Mouse (Mus musculus) hindbrain, embryonic 10.5 days (tissue): ENCODE measurements around the gene Cstb. TPM values are rescaled to one million over a fixed set of nuclear protein-coding genes. Genes with fewer than 3 reads are reported as not detected.

ENCODE experiments used
- DNase-seq: peaks from one replicate; pipeline ENCODE4 v3.0.0-alpha.2; 2017; ENCODE audit warnings: low spot score
- H3K27ac ChIP-seq: fragments of 300-500 bp; sonication (generic); 2 replicates; pipeline ENCODE4 v1.5.1; 2016; ENCODE audit warnings: mild to moderate bottlenecking, moderate library complexity
- H3K27me3 ChIP-seq: fragments of 300-500 bp; sonication (generic); 2 replicates; pipeline ENCODE4 v1.6.1; 2016; ENCODE audit warnings: mild to moderate bottlenecking; ENCODE audit not compliant: poor library complexity, insufficient read depth, severe bottlenecking
- H3K36me3 ChIP-seq: fragments of 300-500 bp; sonication (generic); 2 replicates; pipeline ENCODE4 v1.6.1; 2016; ENCODE audit warnings: mild to moderate bottlenecking, moderate library complexity
- H3K4me1 ChIP-seq: fragments of 300-500 bp; sonication (generic); replicated peaks from 2 replicates; pipeline ENCODE4 v1.6.1; 2016; ENCODE audit warnings: mild to moderate bottlenecking
- H3K4me3 ChIP-seq: fragments of 300-500 bp; sonication (generic); 2 replicates; pipeline ENCODE4 v1.5.1; 2016; ENCODE audit warnings: mild to moderate bottlenecking, moderate library complexity
- H3K9me3 ChIP-seq: fragments of 300-500 bp; sonication (generic); 2 replicates; pipeline ENCODE4 v1.6.1; 2016; ENCODE audit warnings: mild to moderate bottlenecking, moderate library complexity
- WGBS: fragments of 180-500 bp; shearing (Covaris S2); methylation state at CpG from one replicate; pipeline ENCODE4 v1.1.7; 2016; 5-methylcytosine and 5-hydroxymethylcytosine counted together
- polyA plus RNA-seq: library from polyadenylated mRNA; unstranded; fragments of >200 nt; fragmentation: Nextera tagmentation; extraction: Ambion mirVana; gene quantifications from 2 replicates; pipeline ENCODE4 v1.2.1, GENCODE M21; 2016

Cstb gene
- polyA plus RNA-seq, 1 experiment from 2014 or later: 129 TPM

- no peak for DNase-seq
- 55% methylated on average over 6 of the region's 6 CpGs for WGBS
Measured at GRCm38 (mm10) chr10:78426117-78426735, 757 bp downstream of the Cstb start.

GRCm38 (mm10) chr10:78428070-78428469 is 2.6 kb downstream of the Cstb start:
- 92% methylated on average over 11 of the region's 11 CpGs for WGBS
- Histone ChIP-seq H3K9me3 (no peaks in the 10 kb centered on the region), H3K27ac (no peak overlapping the region), H3K4me3 (no peak overlapping the region), H3K27me3 (no peaks in the 10 kb centered on the region), H3K36me3 (peaks cover 21% of the 10 kb centered on the region), H3K4me1 (peaks cover 23% of the 10 kb centered on the region)
- no peak for DNase-seq

More at GRCm38 (mm10) chr10:78426117-78426735, 757 bp downstream of the Cstb start:
- Histone ChIP-seq H3K27ac (peak overlapping the region; percentile 92), H3K36me3 (peaks cover 21% of the 10 kb centered on the region), H3K27me3 (no peaks in the 10 kb centered on the region), H3K4me3 (peak overlapping the region; percentile 83), H3K4me1 (peaks cover 23% of the 10 kb centered on the region), H3K9me3 (no peaks in the 10 kb centered on the region)

- H3K4me1 ChIP-seq: peaks cover 23% of the 10 kb centered on the region
- H3K27ac ChIP-seq: no peak overlapping the region
- no peaks in the 10 kb centered on the region for H3K9me3 ChIP-seq
- no peaks in the 10 kb centered on the region for H3K27me3 ChIP-seq
- no peak overlapping the region for H3K4me3 ChIP-seq
- H3K36me3 ChIP-seq: peaks cover 21% of the 10 kb centered on the region
- WGBS: 90% methylated on average over 5 of the region's 5 CpGs
- no peak for DNase-seq
Measured at GRCm38 (mm10) chr10:78429180-78429579, 3.7 kb downstream of the Cstb start.

GRCm38 (mm10) chr10:78429776-78430175 is 4.3 kb downstream of the Cstb start:
- Histone ChIP-seq H3K27me3 (no peaks in the 10 kb centered on the region), H3K4me3 (no peak overlapping the region), H3K9me3 (no peaks in the 10 kb centered on the region), H3K4me1 (peaks cover 23% of the 10 kb centered on the region), H3K27ac (no peak overlapping the region), H3K36me3 (peaks cover 21% of the 10 kb centered on the region)
- DNase-seq: no peak
- 90% methylated on average over 2 of the region's 2 CpGs for WGBS

- H3K9me3 ChIP-seq: no peaks in the 10 kb centered on the region
- no peak overlapping the region for H3K27ac ChIP-seq
- no peaks in the 10 kb centered on the region for H3K4me1 ChIP-seq
- no peak overlapping the region for H3K4me3 ChIP-seq
- H3K27me3 ChIP-seq: no peaks in the 10 kb centered on the region
- peaks cover 11% of the 10 kb centered on the region for H3K36me3 ChIP-seq
- DNase-seq: no peak
- 74% methylated on average over 3 of the region's 3 CpGs for WGBS
Measured at GRCm38 (mm10) chr10:78432853-78433252, 7.4 kb downstream of the Cstb start.

- Histone ChIP-seq H3K9me3 (no peaks in the 10 kb centered on the region), H3K27ac (no peak overlapping the region), H3K36me3 (peaks cover 9% of the 10 kb centered on the region), H3K4me1 (no peaks in the 10 kb centered on the region), H3K27me3 (no peaks in the 10 kb centered on the region), H3K4me3 (no peak overlapping the region)
- 14% methylated on average over 5 of the region's 5 CpGs for WGBS
- DNase-seq: peak; percentile 77
Measured at GRCm38 (mm10) chr10:78438094-78438493, 12.6 kb downstream of the Cstb start.

GRCm38 (mm10) chr10:78439550-78439949 is 14.1 kb downstream of the Cstb start:
- no peaks in the 10 kb centered on the region for H3K27me3 ChIP-seq
- H3K4me3 ChIP-seq: no peak overlapping the region
- peak; percentile 27 for DNase-seq

GRCm38 (mm10) chr10:78439990-78440389 is 14.5 kb downstream of the Cstb start:
- WGBS: 87% methylated on average over 7 of the region's 7 CpGs
- peaks cover 24% of the 10 kb centered on the region for H3K36me3 ChIP-seq
- no peak overlapping the region for H3K27ac ChIP-seq
- H3K4me1 ChIP-seq: 0 out of 2 replicates have a peak, but pooled peaks cover 3% of the 10 kb centered on the region
- no peaks in the 10 kb centered on the region for H3K9me3 ChIP-seq
- no peaks in the 10 kb centered on the region for H3K27me3 ChIP-seq
- no peak for DNase-seq
- H3K4me3 ChIP-seq: no peak overlapping the region

More at GRCm38 (mm10) chr10:78439550-78439949, 14.1 kb downstream of the Cstb start:
- H3K36me3 ChIP-seq: peaks cover 20% of the 10 kb centered on the region
- no peaks in the 10 kb centered on the region for H3K4me1 ChIP-seq
- 63% methylated on average over 5 of the region's 5 CpGs for WGBS
- no peaks in the 10 kb centered on the region for H3K9me3 ChIP-seq
- no peak overlapping the region for H3K27ac ChIP-seq

- Histone ChIP-seq H3K27ac (no peak overlapping the region), H3K9me3 (no peaks in the 10 kb centered on the region), H3K4me3 (no peak overlapping the region), H3K4me1 (0 out of 2 replicates have a peak, but pooled peaks cover 4% of the 10 kb centered on the region), H3K36me3 (peaks cover 26% of the 10 kb centered on the region), H3K27me3 (no peaks in the 10 kb centered on the region)
- DNase-seq: peak; percentile 29
- 57% methylated on average over 9 of the region's 9 CpGs for WGBS
Measured at GRCm38 (mm10) chr10:78440812-78441211, 15.3 kb downstream of the Cstb start.

GRCm38 (mm10) chr10:78441606-78442005 is 16.1 kb downstream of the Cstb start:
- no peak for DNase-seq
- WGBS: 88% methylated on average over 5 of the region's 5 CpGs

GRCm38 (mm10) chr10:78442292-78442691 is 16.8 kb downstream of the Cstb start:
- H3K9me3 ChIP-seq: no peaks in the 10 kb centered on the region
- DNase-seq: no peak
- H3K4me1 ChIP-seq: 0 out of 2 replicates have a peak, but pooled peaks cover 4% of the 10 kb centered on the region
- H3K36me3 ChIP-seq: peaks cover 38% of the 10 kb centered on the region
- no peaks in the 10 kb centered on the region for H3K27me3 ChIP-seq
- H3K4me3 ChIP-seq: no peak overlapping the region
- no peak overlapping the region for H3K27ac ChIP-seq
- 94% methylated on average over 3 of the region's 3 CpGs for WGBS

More at GRCm38 (mm10) chr10:78441606-78442005, 16.1 kb downstream of the Cstb start:
- H3K27me3 ChIP-seq: no peaks in the 10 kb centered on the region
- H3K27ac ChIP-seq: no peak overlapping the region
- no peak overlapping the region for H3K4me3 ChIP-seq
- no peaks in the 10 kb centered on the region for H3K9me3 ChIP-seq
- peaks cover 32% of the 10 kb centered on the region for H3K36me3 ChIP-seq
- H3K4me1 ChIP-seq: 0 out of 2 replicates have a peak, but pooled peaks cover 4% of the 10 kb centered on the region

GRCm38 (mm10) chr10:78446195-78446594 is 20.7 kb downstream of the Cstb start:
- Histone ChIP-seq H3K4me1 (0 out of 2 replicates have a peak, but pooled peaks cover 4% of the 10 kb centered on the region), H3K36me3 (peaks cover 62% of the 10 kb centered on the region), H3K27ac (no peak overlapping the region), H3K4me3 (no peak overlapping the region), H3K27me3 (no peaks in the 10 kb centered on the region), H3K9me3 (no peaks in the 10 kb centered on the region)
- 91% methylated on average over 3 of the region's 3 CpGs for WGBS
- no peak for DNase-seq

- H3K4me1 ChIP-seq: peaks cover 13% of the 10 kb centered on the region
- no peaks in the 10 kb centered on the region for H3K27me3 ChIP-seq
- no peaks in the 10 kb centered on the region for H3K9me3 ChIP-seq
- H3K4me3 ChIP-seq: no peak overlapping the region
- DNase-seq: no peak
- H3K27ac ChIP-seq: no peak overlapping the region
- peaks cover 59% of the 10 kb centered on the region for H3K36me3 ChIP-seq
- WGBS: 94% methylated on average over 3 of the region's 3 CpGs
Measured at GRCm38 (mm10) chr10:78447396-78447795, 21.9 kb downstream of the Cstb start.
